Comparison of ENCODE assay signal across 8 mouse cellular contexts in the genomic region with DNA sequence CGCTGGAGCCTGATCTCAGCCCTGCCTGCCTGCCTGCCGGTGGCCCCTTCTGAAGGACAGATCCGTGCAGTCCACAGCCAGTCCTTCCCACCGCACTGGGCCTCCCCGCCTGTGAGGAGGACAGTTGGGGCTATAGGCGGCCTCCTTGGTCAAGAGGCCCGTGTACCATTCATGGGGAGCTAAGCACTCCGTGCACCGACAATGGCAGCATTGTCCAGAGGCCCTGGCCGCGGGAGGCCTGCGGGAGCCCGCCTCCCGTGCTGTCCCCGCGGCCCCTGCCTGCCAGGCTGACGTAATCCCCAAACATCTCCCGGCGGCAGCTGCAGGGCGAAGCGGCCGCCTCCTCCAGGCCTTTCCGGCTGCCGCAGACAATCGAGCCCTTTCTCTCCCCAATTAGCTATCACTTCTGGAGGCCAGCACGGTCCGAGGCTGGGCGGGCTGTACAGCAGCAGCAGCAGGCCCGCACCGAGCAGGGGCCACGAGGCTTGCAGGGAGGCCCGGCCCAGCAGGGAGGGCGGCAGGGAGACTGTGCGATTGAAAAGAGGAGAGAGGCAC. TPM values are rescaled to one million over a fixed set of nuclear protein-coding genes. Genes with fewer than 3 reads are reported as not detected.
DNase-seq lines count a peak whose midpoint lies in the region; ATAC-seq and TF ChIP-seq lines count a peak whose summit lies in the region.

No protein-coding gene starts in this region.

- no peaks in the 10 kb centered on the region for H3K36me3 ChIP-seq in E14TG2a.4 (ENCODE audit: insufficient read depth, low read length)
- no peaks in the 10 kb centered on the region for H3K36me3 ChIP-seq in forebrain, postnatal 0 days (ENCODE audit: insufficient read depth)
- no peaks in the 10 kb centered on the region for H3K36me3 ChIP-seq in lung, embryonic 14.5 days (ENCODE audit: insufficient read depth)

- no peak for TF ChIP-seq CTCF in E14TG2a.4 (conservative IDR thresholded peaks at IDR 0.05; ENCODE audit: low read length)
- no peak for TF ChIP-seq CTCF in cerebellum, adult 2 months (IDR thresholded peaks at IDR 0.05; ENCODE audit: borderline replicate concordance, insufficient read depth, low read depth, low read length)
- TF ChIP-seq CTCF in forebrain, postnatal 0 days (IDR thresholded peaks at IDR 0.05; ENCODE audit: low read depth): no peak
- TF ChIP-seq CTCF in lung, embryonic 14.5 days (IDR thresholded peaks at IDR 0.05; ENCODE audit: low read depth): 0 out of 2 replicates have a peak, but pooled peaks have one; percentile 16

- H3K4me2 ChIP-seq in forebrain, postnatal 0 days (ENCODE audit: low read depth): peak overlapping the region; percentile 34
- peak overlapping the region; percentile 44 for H3K4me2 ChIP-seq in lung, embryonic 14.5 days

- peaks cover 9% of the 10 kb centered on the region for H3K9me3 ChIP-seq in E14TG2a.4 (ENCODE audit: low read length)
- no peaks in the 10 kb centered on the region for H3K9me3 ChIP-seq in forebrain, postnatal 0 days (ENCODE audit: low read length)
- no peaks in the 10 kb centered on the region for H3K9me3 ChIP-seq in lung, embryonic 14.5 days (ENCODE audit: low read depth, low read length)

- peak; percentile 95 for ATAC-seq in forebrain, postnatal 0 days
- peak; percentile 90 for ATAC-seq in lung, embryonic 14.5 days (ENCODE audit: insufficient read depth)
- no peak for ATAC-seq in CD4-positive, CD25-positive, alpha-beta regulatory T cell, adult 4 months

- H3K27ac ChIP-seq in cerebellum, adult 2 months (ENCODE audit: insufficient read depth, low read length): peak overlapping the region; percentile 4
- H3K27ac ChIP-seq in forebrain, postnatal 0 days (ENCODE audit: low read depth, low read length): peak overlapping the region; percentile 78
- H3K27ac ChIP-seq in lung, embryonic 14.5 days (ENCODE audit: low read depth): peak overlapping the region; percentile 96

- DNase-seq in cerebellum, adult 2 months: peak; percentile 69 to 71
- peak; percentile 83 for DNase-seq in forebrain, postnatal 0 days
- peak; percentile 73 for DNase-seq in heart, postnatal 25 days (ENCODE audit: low spot score)
- peak; percentile 92 for DNase-seq in layer of hippocampus, adult 9-11 months
- peak; percentile 89 for DNase-seq in lung, embryonic 14.5 days
- DNase-seq in ovary, adult 18-20 months (ENCODE audit: low spot score): peak; percentile 67

- TF ChIP-seq POLR2A in cerebellum, adult 2 months (IDR thresholded peaks at IDR 0.05; ENCODE audit: borderline replicate concordance, insufficient read depth, low read length): no peak

- intact Hi-C loops in heart, postnatal 25 days (cut with DNase I): no loop called here

- peak overlapping the region; percentile 78 for H3K4me3 ChIP-seq in E14TG2a.4 (replicated peaks; ENCODE audit: low read length)
- H3K4me3 ChIP-seq in cerebellum, adult 2 months (replicated peaks; ENCODE audit: insufficient read depth, low read depth, low read length): no peak overlapping the region
- H3K4me3 ChIP-seq in forebrain, postnatal 0 days (ENCODE audit: low read depth, low read length): peak overlapping the region; percentile 9; the same call in 1 of the 2 replicates
- no peak overlapping the region for H3K4me3 ChIP-seq in lung, embryonic 14.5 days (ENCODE audit: low read depth, low read length)

- peaks cover 38% of the 10 kb centered on the region for H3K4me1 ChIP-seq in E14TG2a.4 (replicated peaks; ENCODE audit: low read depth, low read length)
- H3K4me1 ChIP-seq in cerebellum, adult 2 months (ENCODE audit: control insufficient read depth, insufficient read depth, low read length): peaks cover 11% of the 10 kb centered on the region
- no peaks in the 10 kb centered on the region for H3K4me1 ChIP-seq in forebrain, postnatal 0 days (ENCODE audit: insufficient read depth)
- peaks cover 16% of the 10 kb centered on the region for H3K4me1 ChIP-seq in lung, embryonic 14.5 days (ENCODE audit: insufficient read depth)

- peak overlapping the region; percentile 53 for H3K9ac ChIP-seq in forebrain, postnatal 0 days
- peak overlapping the region; percentile 55 for H3K9ac ChIP-seq in lung, embryonic 14.5 days

- WGBS in cerebellum, adult 2 months: 20% methylated on average over 34 of the region's 34 CpGs
- 2% methylated on average over 34 of the region's 34 CpGs for WGBS in forebrain, postnatal 0 days
- 1% methylated on average over 33 of the region's 34 CpGs for WGBS in lung, embryonic 14.5 days

- peaks cover 32% of the 10 kb centered on the region for H3K27me3 ChIP-seq in E14TG2a.4 (ENCODE audit: insufficient read depth, low read length)
- no peaks in the 10 kb centered on the region for H3K27me3 ChIP-seq in cerebellum, adult 2 months (ENCODE audit: control insufficient read depth, insufficient read depth, low read length)
- H3K27me3 ChIP-seq in forebrain, postnatal 0 days (ENCODE audit: insufficient read depth, low read length): no peaks in the 10 kb centered on the region
- no peaks in the 10 kb centered on the region for H3K27me3 ChIP-seq in lung, embryonic 14.5 days (ENCODE audit: insufficient read depth, low read length)

RNA-seq across cellular contexts. Expression of gene 1810010D01Rik, which starts 1.8 kb away (rescaled TPM):
- polyA plus RNA-seq in cerebellum, adult 2 months (2012; rRNA removed): 11.3 and 13.6 TPM in 2 replicates
- total RNA-seq in forebrain, postnatal 0 days (2014; rRNA removed): 0.31 and 1.00 TPM in 2 replicates
- polyA plus RNA-seq in forebrain, postnatal 0 days (2015; fragmentation: Nextera tagmentation; extraction: Ambion mirVana): 0.25 TPM in 1 of 2 replicates, not detected in the other
- not detected for total RNA-seq in heart, postnatal 25 days (2021)
- 0.58 and 0.93 TPM in 2 replicates for polyA plus RNA-seq in lung, embryonic 14.5 days (2014; fragmentation: Nextera tagmentation; extraction: Ambion mirVana)
- polyA plus RNA-seq in CD4-positive, CD25-positive, alpha-beta regulatory T cell, adult 4 months (2017; shearing (Covaris generic)): not detected

Comparison
In these comparisons a context has a peak if more than half of its experiments do, and no peak if none do; other contexts are left out.
1. H3K4me3 ChIP-seq: peak in E14TG2a.4 (single experiment) and forebrain, postnatal 0 days (single experiment); none in cerebellum, adult 2 months (single experiment) and lung, embryonic 14.5 days (single experiment).
2. H3K27ac ChIP-seq: peak in every context shown above with its lines; median percentile 96 in lung, embryonic 14.5 days; 78 in forebrain, postnatal 0 days; 4 in cerebellum, adult 2 months.
3. Peak in every context shown above with its lines, with median percentiles within 50 percentile points of each other: DNase-seq.